Comparison of ENCODE assay signal across 9 mouse cellular contexts in genomic region chr11:45921480-45921898, GRCm38 (mm10). TPM values are rescaled to one million over a fixed set of nuclear protein-coding genes. Genes with fewer than 3 reads are reported as not detected.
A peak's percentile ranks its signal among the peaks of the same experiment; 100 is the strongest.
DNase-seq lines count a peak whose midpoint lies in the region; ATAC-seq and TF ChIP-seq lines count a peak whose summit lies in the region.
"Had no signal": no experiment of that assay in that cellular context is flagged by ENCODE, and none has a peak within 500 bp of the region (broad histone marks: within the 10 kb centered on the region; RNA-seq: fewer than 3 reads in every experiment).

No protein-coding gene starts in this region.

- no peak for ATAC-seq in intestine, embryonic 15.5 days
- peak; percentile 63 for ATAC-seq in midbrain, embryonic 14.5 days (ENCODE audit: low FRiP score, low TSS enrichment)
- ATAC-seq: Patski had no signal

- no peak for TF ChIP-seq POLR2A in cerebellum, adult 2 months (IDR thresholded peaks at IDR 0.05; ENCODE audit: borderline replicate concordance, insufficient read depth, low read length)

- WGBS in intestine, embryonic 15.5 days = 15% methylated on average over 10 of the region's 10 CpGs
- 2% methylated on average over 10 of the region's 10 CpGs for WGBS in midbrain, embryonic 14.5 days
- WGBS in cerebellum, adult 2 months = 21% methylated on average over 10 of the region's 10 CpGs

- no peaks in the 10 kb centered on the region for H3K9me3 ChIP-seq in ES-E14 (ENCODE audit: control insufficient read depth, insufficient read depth, low read depth, low read length)
- H3K9me3 ChIP-seq in intestine, embryonic 15.5 days = no peaks in the 10 kb centered on the region
- H3K9me3 ChIP-seq in midbrain, embryonic 14.5 days (ENCODE audit: control insufficient read depth, low read length) = no peaks in the 10 kb centered on the region

- no peak overlapping the region for H3K4me3 ChIP-seq in ES-E14 (ENCODE audit: insufficient read depth in 1 of 2, low read depth in 1 of 2, low read length in 2 of 2, poor library complexity in 1 of 2, severe bottlenecking in 1 of 2)
- 0 out of 2 replicates have a peak overlapping the region, but pooled peaks have one; percentile 1 for H3K4me3 ChIP-seq in intestine, embryonic 15.5 days (replicated peaks)
- H3K4me3 ChIP-seq in midbrain, embryonic 14.5 days (replicated peaks; ENCODE audit: low read depth, low read length) = no peak overlapping the region
- no peak overlapping the region for H3K4me3 ChIP-seq in cerebellum, adult 2 months (replicated peaks; ENCODE audit: insufficient read depth, low read depth, low read length)

- in situ Hi-C loops in ES-E14 (cut with MboI; ENCODE audit: low sequenced_read_pairs in 2 of 2, unreplicated experiment in 2 of 2) = no loop called here

- TF ChIP-seq CTCF in cerebellum, adult 2 months (IDR thresholded peaks at IDR 0.05; ENCODE audit: borderline replicate concordance, insufficient read depth, low read depth, low read length) = no peak

- intact Hi-C loops in left cerebral cortex, postnatal 25 days (cut with DNase I) = no loop called here

- peak overlapping the region; percentile 42 for H3K9ac ChIP-seq in ES-E14 (ENCODE audit: insufficient read depth, low read depth, low read length, poor library complexity, severe bottlenecking)
- no peak overlapping the region for H3K9ac ChIP-seq in intestine, embryonic 15.5 days
- H3K9ac ChIP-seq in midbrain, embryonic 14.5 days (replicated peaks; ENCODE audit: low read length) = no peak overlapping the region

- H3K27ac ChIP-seq in ES-E14 (ENCODE audit: insufficient read depth, low read depth, low read length, poor library complexity, severe bottlenecking) = no peak overlapping the region
- H3K27ac ChIP-seq in intestine, embryonic 15.5 days = no peak overlapping the region
- H3K27ac ChIP-seq in midbrain, embryonic 14.5 days (replicated peaks; ENCODE audit: low read depth, low read length) = peak overlapping the region; percentile 73
- no peak overlapping the region for H3K27ac ChIP-seq in cerebellum, adult 2 months (ENCODE audit: insufficient read depth, low read length)

- H3K4me1 ChIP-seq in ES-E14 (ENCODE audit: control insufficient read depth in 2 of 2, insufficient read depth in 2 of 2, low read length in 2 of 2, poor library complexity in 1 of 2) = peaks cover 2 to 7% of the 10 kb centered on the region in 2 experiments; a peak in 1 of 4 replicates
- 0 out of 2 replicates have a peak, but pooled peaks cover 3% of the 10 kb centered on the region for H3K4me1 ChIP-seq in intestine, embryonic 15.5 days (replicated peaks)
- H3K4me1 ChIP-seq in midbrain, embryonic 14.5 days (ENCODE audit: control insufficient read depth, insufficient read depth, low read length) = peaks cover 10% of the 10 kb centered on the region
- no peaks in the 10 kb centered on the region for H3K4me1 ChIP-seq in cerebellum, adult 2 months (ENCODE audit: control insufficient read depth, insufficient read depth, low read length)

- no peaks in the 10 kb centered on the region for H3K27me3 ChIP-seq in intestine, embryonic 15.5 days (replicated peaks)
- H3K27me3 ChIP-seq in midbrain, embryonic 14.5 days (ENCODE audit: control insufficient read depth, insufficient read depth, low read length) = no peaks in the 10 kb centered on the region
- H3K27me3 ChIP-seq in cerebellum, adult 2 months (ENCODE audit: control insufficient read depth, insufficient read depth, low read length) = no peaks in the 10 kb centered on the region
- H3K27me3 ChIP-seq: Patski had no signal

- H3K36me3 ChIP-seq in ES-E14 (ENCODE audit: control insufficient read depth, insufficient read depth, low read length, poor library complexity, severe bottlenecking) = no peaks in the 10 kb centered on the region
- H3K36me3 ChIP-seq in intestine, embryonic 15.5 days = no peaks in the 10 kb centered on the region
- H3K36me3 ChIP-seq in midbrain, embryonic 14.5 days (ENCODE audit: control insufficient read depth, insufficient read depth, low read length) = no peaks in the 10 kb centered on the region

- DNase-seq in ES-E14 (ENCODE audit: low read depth, low spot score) = no peak
- peak; percentile 71 for DNase-seq in embryo, embryonic 10.5 days (ENCODE audit: low spot score)
- DNase-seq in midbrain, embryonic 14.5 days = peak; percentile 71
- no peak for DNase-seq in left cerebral cortex, postnatal 25 days (ENCODE audit: low spot score in 2 of 2)
- DNase-seq in adrenal gland, postnatal 10 days = no peak
- no peak for DNase-seq in cerebellum, adult 2 months
- DNase-seq: gastrocnemius, postnatal 25 days had no signal

- peak overlapping the region; percentile 37 for H3K4me2 ChIP-seq in intestine, embryonic 15.5 days (replicated peaks)
- H3K4me2 ChIP-seq in midbrain, embryonic 14.5 days (ENCODE audit: low read length) = peak overlapping the region; percentile 37

TF ChIP-seq in ES-E14, 5 proteins besides CTCF, POLR2A, EP300 and RAD21:
- TF ChIP-seq ZC3H11A (IDR thresholded peaks at IDR 0.05; ENCODE audit: borderline replicate concordance, low read depth, low read length) (no peak), HCFC1 (IDR thresholded peaks at IDR 0.05; ENCODE audit: borderline replicate concordance, insufficient read depth, low read length) (no peak), ZNF384 (IDR thresholded peaks at IDR 0.05; ENCODE audit: low read depth, low read length) (no peak), CHD2 (IDR thresholded peaks at IDR 0.05; ENCODE audit: low read depth, low read length) (no peak), MAFK (IDR thresholded peaks at IDR 0.05; ENCODE audit: insufficient read depth, low read depth, low read length) (no peak)
TF ChIP-seq in ES-E14: peak in this region for 0.

RNA-seq across cellular contexts. Expression of gene Lsm11, which starts 23.2 kb away (rescaled TPM):
- total RNA-seq in ES-E14 (2012; rRNA removed) = 7.7 and 7.9 TPM in 2 replicates
- 5.6 and 6.7 TPM in 2 replicates for polyA plus RNA-seq in intestine, embryonic 15.5 days (2015; fragmentation: Nextera tagmentation; extraction: Ambion mirVana)
- 27.2 and 28.5 TPM in 2 replicates for polyA plus RNA-seq in midbrain, embryonic 14.5 days (2014; fragmentation: Nextera tagmentation; extraction: Ambion mirVana)
- 10 to 100 TPM; 31.0 to 33.3 TPM for total RNA-seq in left cerebral cortex, postnatal 25 days (2021)
- 1 to 10 TPM; 7.8 to 9.9 TPM for total RNA-seq in adrenal gland, postnatal 10 days (2021)
- 20.8 and 21.9 TPM in 2 replicates for polyA plus RNA-seq in cerebellum, adult 2 months (2012; rRNA removed)

RNA-seq across cellular contexts. Expression of gene Thg1l, which starts 33.8 kb away (rescaled TPM):
- 22.8 and 25.7 TPM in 2 replicates for total RNA-seq in ES-E14 (2012; rRNA removed)
- 13.3 and 13.4 TPM in 2 replicates for polyA plus RNA-seq in intestine, embryonic 15.5 days (2015; fragmentation: Nextera tagmentation; extraction: Ambion mirVana)
- 9.9 and 10.4 TPM in 2 replicates for polyA plus RNA-seq in midbrain, embryonic 14.5 days (2014; fragmentation: Nextera tagmentation; extraction: Ambion mirVana)
- 10 to 100 TPM; 12.4 to 12.7 TPM for total RNA-seq in left cerebral cortex, postnatal 25 days (2021)
- total RNA-seq in adrenal gland, postnatal 10 days (2021) = 10 to 100 TPM; 16.6 to 19.4 TPM
- 6.7 and 6.8 TPM in 2 replicates for polyA plus RNA-seq in cerebellum, adult 2 months (2012; rRNA removed)

RNA-seq across cellular contexts. Expression of gene Sox30, which starts 58.6 kb away (rescaled TPM):
- 0.04 and 0.21 TPM in 2 replicates for total RNA-seq in ES-E14 (2012; rRNA removed)
- polyA plus RNA-seq in intestine, embryonic 15.5 days (2015; fragmentation: Nextera tagmentation; extraction: Ambion mirVana) = 0.09 and 0.18 TPM in 2 replicates
- 0.09 and 0.13 TPM in 2 replicates for polyA plus RNA-seq in midbrain, embryonic 14.5 days (2014; fragmentation: Nextera tagmentation; extraction: Ambion mirVana)
- total RNA-seq in left cerebral cortex, postnatal 25 days (2021) = under 1 TPM; 0.16 to 0.27 TPM
- total RNA-seq in adrenal gland, postnatal 10 days (2021) = under 1 TPM; 0.24 to 0.36 TPM
- polyA plus RNA-seq in cerebellum, adult 2 months (2012; rRNA removed) = 0.05 and 0.11 TPM in 2 replicates
- total RNA-seq: gastrocnemius, postnatal 25 days had no signal
- polyA plus RNA-seq: Patski had no signal

Comparison
In these comparisons a context has a peak if more than half of its experiments do, and no peak if none do; other contexts are left out.
1. DNase-seq: peak in embryo, embryonic 10.5 days (single experiment) and midbrain, embryonic 14.5 days (single experiment); none in ES-E14 (single experiment), left cerebral cortex, postnatal 25 days (0 of 2), adrenal gland, postnatal 10 days (single experiment) and cerebellum, adult 2 months (0 of 2).